Mouse (Mus musculus) lung, postnatal 25 days (tissue): ENCODE data around the gene Dlg2.

Source experiments
- DNase-seq: peaks from one replicate; pipeline ENCODE4 v3.0.0; 2022; ENCODE audit warnings: low spot score

Dlg2 gene

GRCm38 (mm10) chr7:91262998-91263397 is 786.5 kb downstream of the Dlg2 start:
- no peak for DNase-seq

DNA sequence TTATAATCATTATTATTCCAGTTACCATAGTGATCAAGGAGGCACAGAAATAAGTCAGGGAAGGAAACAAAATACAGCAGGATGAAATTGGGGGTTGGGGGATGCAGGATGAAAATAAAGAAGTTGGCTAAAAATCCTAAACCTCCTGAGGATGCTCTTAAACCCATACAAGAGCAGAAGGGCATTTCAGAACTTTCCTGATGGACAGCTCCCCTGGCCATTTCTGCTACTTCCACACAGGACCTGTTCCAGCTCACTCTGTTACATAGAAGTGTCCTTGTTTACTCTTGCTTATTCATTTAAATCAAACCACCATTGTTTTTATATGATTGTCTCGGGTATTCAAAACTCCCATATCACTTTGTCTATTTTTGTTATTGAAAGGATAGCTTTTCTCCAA is 791.3 kb downstream of the Dlg2 start:
- no peak for DNase-seq

DNA sequence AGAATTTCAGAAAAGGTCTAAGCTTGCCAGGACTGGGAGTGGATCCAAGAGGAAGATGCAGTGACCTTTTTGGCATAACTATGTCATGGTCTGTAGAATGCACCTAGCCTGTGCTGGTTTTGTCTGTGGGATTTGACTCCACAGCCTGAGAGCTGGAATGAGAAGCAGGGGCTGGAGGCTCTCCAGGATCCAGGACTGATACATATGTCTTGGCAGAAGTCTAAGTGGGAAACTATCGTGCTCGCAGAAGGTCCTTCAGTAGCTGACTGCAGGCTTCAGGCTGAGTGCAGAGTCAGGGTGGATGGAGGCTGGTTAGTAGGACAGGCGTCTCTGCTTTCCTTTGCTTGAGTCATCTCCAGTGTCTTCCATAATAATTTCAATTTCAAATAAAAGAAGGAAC is 807.7 kb downstream of the Dlg2 start:
- DNase-seq, result no peak

GRCm38 (mm10) chr7:91288324-91288723 is 811.9 kb downstream of the Dlg2 start:
- no peak for DNase-seq

DNA sequence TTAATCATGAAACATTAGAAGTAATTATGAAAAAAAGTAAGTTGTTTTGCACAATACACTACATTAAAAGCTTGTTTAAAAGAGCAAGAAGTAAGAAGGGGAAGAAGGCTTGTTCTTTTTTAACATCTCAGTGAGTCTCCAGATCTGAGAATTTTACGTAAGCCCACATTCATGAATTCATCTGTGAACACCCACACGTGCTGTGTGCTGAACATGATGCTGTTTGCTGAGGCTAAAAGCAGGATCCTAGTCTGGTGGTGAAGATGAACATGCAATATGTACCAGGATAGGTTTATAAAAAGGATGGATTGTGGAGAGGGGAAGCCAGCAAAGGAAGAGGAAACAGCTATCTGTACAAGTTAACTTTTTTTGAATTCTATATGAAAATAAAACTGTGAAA is 819.7 kb downstream of the Dlg2 start:
- DNase-seq, result no peak

DNA sequence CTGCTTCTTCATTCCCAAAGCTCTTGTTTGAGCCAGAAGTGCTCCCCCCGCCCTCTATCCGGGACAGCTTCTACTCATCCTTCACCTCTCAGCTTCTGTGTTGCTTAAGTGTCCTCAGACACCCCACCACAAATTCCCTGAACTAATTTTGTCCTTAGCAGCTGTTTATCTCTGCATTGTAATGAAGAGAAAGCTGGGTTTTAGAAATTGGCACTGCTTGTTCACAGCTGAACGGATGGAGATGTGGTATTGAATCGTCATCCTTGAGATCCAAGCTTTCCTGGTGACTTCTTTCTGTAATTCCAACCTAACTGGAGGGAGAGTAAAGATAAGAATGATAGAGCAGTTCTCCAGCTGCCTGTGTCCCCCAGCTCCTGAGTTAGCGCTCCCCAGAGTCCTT is 834.7 kb downstream of the Dlg2 start:
- DNase-seq, result no peak

DNA sequence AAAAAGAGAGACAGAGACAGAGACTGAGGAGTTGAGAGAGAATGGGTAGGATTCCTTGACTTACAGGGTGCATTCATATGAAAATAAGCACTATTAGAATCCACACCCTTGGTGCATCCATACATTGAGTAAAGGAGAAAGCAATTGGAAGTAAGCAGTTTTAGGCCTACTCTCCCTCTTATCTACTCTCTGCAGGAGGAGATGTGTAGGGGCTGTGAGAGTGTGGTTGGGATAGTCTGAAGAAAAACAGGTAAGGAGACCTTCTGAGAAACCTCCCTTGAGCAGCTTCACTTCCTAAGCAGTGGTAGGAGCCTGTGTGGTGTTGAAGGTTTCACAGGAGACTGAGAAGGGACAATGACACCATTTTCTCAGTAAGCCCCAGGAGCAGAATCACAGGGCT is 868.6 kb downstream of the Dlg2 start:
- no peak for DNase-seq

DNA sequence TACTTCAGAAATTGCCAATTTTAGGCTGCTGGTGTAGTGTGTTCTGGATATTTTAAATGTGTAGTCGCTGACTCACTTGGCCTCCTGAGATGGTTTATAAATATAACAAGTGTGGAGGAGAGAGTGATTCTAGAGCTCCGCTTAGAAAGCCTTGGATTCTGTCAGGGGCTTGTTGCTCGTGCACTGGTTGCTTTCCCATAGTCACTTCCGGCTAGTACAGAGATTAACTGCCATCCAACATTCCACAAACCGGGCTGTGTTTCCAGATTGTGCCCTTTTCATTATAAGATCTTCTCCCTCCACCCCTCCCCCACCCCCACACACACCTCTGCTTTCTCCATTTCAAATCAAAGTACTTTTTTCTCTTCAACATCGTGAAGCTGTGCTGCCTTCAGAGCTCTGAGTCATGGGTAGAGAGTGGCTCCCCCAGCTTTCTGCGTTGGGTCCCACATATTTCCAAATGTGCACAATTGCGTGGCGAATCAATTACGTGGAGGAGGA is 893.4 kb downstream of the Dlg2 start:
- DNase-seq, result no peak

- DNase-seq, result no peak
Observed at GRCm38 (mm10) chr7:91382281-91382680, 905.8 kb downstream of the Dlg2 start.

- no peak for DNase-seq
Observed at GRCm38 (mm10) chr7:91383873-91384272, 907.4 kb downstream of the Dlg2 start.

- no peak for DNase-seq
Observed at GRCm38 (mm10) chr7:91389272-91389671, 912.8 kb downstream of the Dlg2 start.

GRCm38 (mm10) chr7:91397827-91398226 is 921.4 kb downstream of the Dlg2 start:
- DNase-seq, result no peak

- no peak for DNase-seq
Observed at GRCm38 (mm10) chr7:91412109-91412508, 935.6 kb downstream of the Dlg2 start.

- DNase-seq, result no peak
Observed at GRCm38 (mm10) chr7:91414150-91414549, 937.7 kb downstream of the Dlg2 start.

DNA sequence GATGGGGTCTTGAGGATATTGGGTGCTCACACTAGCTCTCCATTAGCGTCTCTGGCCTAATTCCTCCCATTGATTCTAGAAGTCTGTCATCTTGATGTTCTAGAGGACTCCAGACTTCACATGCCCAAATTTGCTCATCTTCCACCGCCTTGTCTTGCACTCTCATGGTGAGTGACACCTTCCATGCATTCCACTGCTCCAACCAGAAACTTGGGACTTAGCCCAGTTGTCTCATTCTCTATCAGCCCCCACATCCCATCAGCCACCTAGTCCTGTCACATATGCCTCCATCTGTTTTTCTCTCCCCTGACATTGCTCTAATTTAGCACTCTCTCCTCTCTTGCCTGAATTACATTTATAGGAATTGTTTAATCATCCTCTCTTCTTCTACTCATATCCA is 938.3 kb downstream of the Dlg2 start:
- no peak for DNase-seq

DNA sequence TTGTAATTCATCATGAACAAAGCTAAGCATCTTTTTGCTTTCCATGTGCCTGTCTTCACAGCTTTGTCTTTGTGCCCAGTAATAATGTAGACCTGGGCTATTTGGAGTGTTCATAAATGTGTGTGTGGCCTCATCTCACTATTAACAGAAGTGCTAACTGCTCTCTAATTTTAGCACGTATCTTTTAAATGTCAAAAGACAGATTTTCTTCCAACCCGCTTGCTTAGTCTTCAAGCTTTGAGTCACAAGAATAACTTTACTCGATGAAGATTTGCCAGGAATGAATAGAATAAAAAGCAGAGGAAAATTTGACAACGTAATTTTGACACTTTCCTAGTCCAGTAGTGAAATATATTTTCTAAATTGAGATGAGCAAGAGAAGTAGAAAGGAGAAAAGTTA is 943.7 kb downstream of the Dlg2 start:
- no peak for DNase-seq

- no peak for DNase-seq
Observed at GRCm38 (mm10) chr7:91423784-91424183, 947.3 kb downstream of the Dlg2 start.

- no peak for DNase-seq
Observed at GRCm38 (mm10) chr7:91429712-91430275, 953.3 kb downstream of the Dlg2 start.

DNA sequence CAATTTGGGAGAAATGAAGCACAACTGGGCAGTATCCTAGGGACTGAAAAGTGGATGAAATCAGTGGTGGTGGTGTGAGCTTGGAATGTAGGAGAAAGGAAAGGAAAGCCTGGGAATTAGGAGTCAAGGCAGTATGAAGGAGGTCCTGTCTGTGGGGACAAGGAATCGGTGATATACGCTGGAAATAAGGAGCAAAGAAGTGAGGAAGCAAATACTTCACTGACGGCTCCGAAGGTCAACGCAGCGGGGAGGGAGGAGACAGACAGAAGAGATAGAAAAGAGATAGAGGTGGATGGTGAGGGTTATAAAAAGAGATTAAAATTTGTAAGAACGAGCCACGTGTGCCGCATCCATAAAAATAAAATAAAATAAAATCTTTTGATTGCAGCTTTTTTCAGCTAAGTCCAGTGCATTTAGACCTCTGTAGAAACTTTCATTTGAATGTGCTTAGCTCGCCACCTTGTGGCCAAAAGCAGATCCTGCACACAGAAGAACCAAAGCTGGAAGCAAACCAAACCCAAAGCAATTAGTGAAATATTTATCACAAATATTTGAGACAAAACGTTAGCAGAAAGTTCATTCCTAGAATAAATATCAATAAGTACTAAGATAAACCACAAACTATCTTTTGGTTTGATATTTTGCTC is 955.2 kb downstream of the Dlg2 start:
- peak; percentile 12 for DNase-seq

DNA sequence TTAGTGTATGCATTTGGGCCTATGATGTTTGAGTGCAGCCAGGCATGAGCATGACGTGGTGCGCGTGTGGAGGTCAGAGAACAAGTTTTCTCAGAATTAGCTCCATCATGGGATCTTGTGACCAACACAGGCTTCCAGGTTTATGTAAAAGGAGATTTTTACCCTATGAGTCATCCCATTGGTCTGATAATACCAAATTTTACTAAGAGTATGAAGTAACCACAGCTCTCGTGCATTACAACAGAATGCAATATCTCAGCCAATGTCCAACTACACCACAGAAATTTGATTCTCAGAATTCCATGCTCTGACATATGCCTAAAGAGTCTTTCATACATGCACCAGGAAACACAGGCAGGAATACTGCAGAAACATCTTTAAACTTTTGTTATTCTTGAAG is 956.1 kb downstream of the Dlg2 start:
- DNase-seq, result no peak

DNA sequence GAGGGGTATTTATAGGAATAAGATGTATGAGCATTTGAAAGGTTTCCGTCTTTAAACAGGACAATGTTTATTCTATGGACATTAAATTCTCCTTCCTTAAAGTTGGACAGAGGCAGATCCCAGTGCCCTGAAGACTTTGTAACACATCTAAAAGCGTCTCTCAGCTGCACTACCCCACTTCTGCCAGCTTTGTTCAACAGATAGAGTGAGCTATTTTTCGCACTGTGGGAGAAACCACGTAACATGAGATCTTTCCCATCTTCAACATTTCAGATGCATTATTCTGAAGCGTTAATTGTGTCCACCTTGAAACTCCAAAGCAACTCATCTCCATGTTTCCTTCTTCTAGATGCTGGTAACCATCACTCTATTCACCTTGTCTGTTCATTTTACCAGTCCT is 958.3 kb downstream of the Dlg2 start:
- DNase-seq, result no peak

DNA sequence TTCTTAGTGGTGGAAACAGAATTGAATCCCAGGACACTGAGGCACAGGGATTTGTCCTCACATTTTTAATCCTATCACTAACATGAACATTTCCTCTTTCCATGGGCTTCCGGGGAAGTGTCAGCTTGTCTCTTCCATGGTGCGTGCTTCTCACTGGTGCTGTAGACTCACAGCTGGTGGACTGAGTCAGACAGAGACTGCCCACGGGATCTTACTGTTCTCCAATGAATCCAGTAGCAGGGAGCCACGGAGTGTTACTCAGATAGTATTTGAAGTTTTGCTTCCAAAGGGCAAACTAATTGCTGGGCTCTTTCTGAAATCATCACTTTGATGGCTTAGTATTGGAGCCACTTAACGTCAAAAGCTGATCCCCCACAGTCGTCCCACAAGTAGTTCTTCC is 963.9 kb downstream of the Dlg2 start:
- no peak for DNase-seq

- DNase-seq, result no peak
Observed at GRCm38 (mm10) chr7:91442447-91443376, 966.2 kb downstream of the Dlg2 start.
